Comparison of ENCODE assay signal across 16 mouse cellular contexts in genomic region chr3:131000701-131001100, GRCm38 (mm10).
"Had no signal": no experiment of that assay in that cellular context is flagged by ENCODE, and none has a peak within 500 bp of the region (broad histone marks: within the 10 kb centered on the region; RNA-seq: fewer than 3 reads in every experiment).

No protein-coding gene starts in this region.

- H3K36me3 ChIP-seq: intestine, embryonic 15.5 days; liver, embryonic 13.5 days; midbrain, embryonic 13.5 days had no signal

- H3K27me3 ChIP-seq: intestine, embryonic 15.5 days; liver, embryonic 13.5 days; midbrain, embryonic 13.5 days had no signal

- ATAC-seq: midbrain, embryonic 13.5 days had no signal

- DNase-seq: kidney, adult 18-20 months; kidney, adult 9 months; kidney, postnatal 14 days; kidney, postnatal 4 days; left cerebral cortex, postnatal 4 days; liver, embryonic 13.5 days; lung, embryonic 14.5 days; right cerebral cortex, adult 18-20 months; right cerebral cortex, postnatal 14 days; right cerebral cortex, postnatal 4 days; thymus, adult 18-20 months; thymus, postnatal 36 days had no signal

- H3K4me1 ChIP-seq: intestine, embryonic 15.5 days; liver, embryonic 13.5 days; midbrain, embryonic 13.5 days had no signal

- H3K27ac ChIP-seq: intestine, embryonic 15.5 days; liver, embryonic 13.5 days; macrophage; midbrain, embryonic 13.5 days; stomach, postnatal 0 days had no signal

- H3K9ac ChIP-seq: intestine, embryonic 15.5 days; liver, embryonic 13.5 days; lung, embryonic 14.5 days; midbrain, embryonic 13.5 days had no signal

- H3K4me3 ChIP-seq: intestine, embryonic 15.5 days; liver, embryonic 13.5 days; midbrain, embryonic 13.5 days had no signal

- H3K4me2 ChIP-seq: intestine, embryonic 15.5 days; liver, embryonic 13.5 days; lung, embryonic 14.5 days; midbrain, embryonic 13.5 days had no signal

- H3K9me3 ChIP-seq: intestine, embryonic 15.5 days; liver, embryonic 13.5 days; midbrain, embryonic 13.5 days had no signal
